Mouse (Mus musculus): ENCODE measurements at regions not wholly inside any gene's neighbourhood (a gene's known extent, or its start where the extent isn't known, plus 50 kb on each side); places are given as distances from the start of the nearest gene placed in this dataset.
A peak's percentile ranks its signal among the peaks of the same experiment; 100 is the strongest.

GRCm38 (mm10) chr1:22222836-22223235, 261.1 kb upstream of the Kcnq5 start:
- DNase-seq (ENCODE audit: low spot score in 2 of 2) = no peak

- no peak for DNase-seq (ENCODE audit: low spot score in 2 of 2)
These were observed 250.1 kb upstream of the Kcnq5 start for GRCm38 (mm10) chr1:22211795-22212194.

DNA sequence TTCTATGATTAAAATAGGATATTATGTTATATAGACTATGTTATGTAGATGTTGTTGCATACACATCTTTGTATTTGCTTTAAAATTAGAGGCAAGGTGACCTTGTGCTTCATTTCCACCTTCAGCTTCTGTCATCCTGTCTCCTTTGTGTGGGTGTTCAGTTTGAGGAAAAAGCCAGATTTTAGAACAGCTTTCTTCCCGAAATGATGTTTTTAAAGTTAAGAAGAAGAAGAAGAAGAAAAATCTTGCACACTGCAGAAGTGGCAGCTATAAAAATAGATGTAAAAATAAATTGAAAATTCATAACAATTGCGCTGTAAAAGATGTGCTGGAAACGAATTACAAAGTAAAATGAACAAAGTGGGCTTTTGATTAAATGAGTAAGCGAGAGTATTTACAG, 249.5 kb upstream of the Kcnq5 start:
- DNase-seq (ENCODE audit: low spot score in 2 of 2) = no peak

DNA sequence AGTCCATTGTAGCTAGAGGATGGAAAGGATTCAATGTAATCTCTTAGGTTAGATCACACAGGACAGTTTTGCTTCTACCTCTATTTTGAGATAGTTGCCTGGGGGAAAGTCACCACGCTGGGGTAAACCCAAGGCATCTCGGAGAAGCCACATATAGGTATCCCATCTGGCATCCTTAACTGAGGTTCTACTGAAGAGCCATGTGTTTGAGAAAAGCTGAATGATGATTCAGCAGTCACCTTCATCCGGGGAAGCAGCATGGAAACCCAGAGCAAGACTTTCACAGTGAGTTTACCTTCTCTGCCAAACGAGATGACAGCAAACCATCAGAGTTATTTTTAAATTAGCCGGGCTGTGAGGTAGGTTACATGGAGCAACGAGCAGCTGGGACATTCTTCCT, 248.9 kb upstream of the Kcnq5 start:
- no peak for DNase-seq (ENCODE audit: low spot score in 2 of 2)

DNA sequence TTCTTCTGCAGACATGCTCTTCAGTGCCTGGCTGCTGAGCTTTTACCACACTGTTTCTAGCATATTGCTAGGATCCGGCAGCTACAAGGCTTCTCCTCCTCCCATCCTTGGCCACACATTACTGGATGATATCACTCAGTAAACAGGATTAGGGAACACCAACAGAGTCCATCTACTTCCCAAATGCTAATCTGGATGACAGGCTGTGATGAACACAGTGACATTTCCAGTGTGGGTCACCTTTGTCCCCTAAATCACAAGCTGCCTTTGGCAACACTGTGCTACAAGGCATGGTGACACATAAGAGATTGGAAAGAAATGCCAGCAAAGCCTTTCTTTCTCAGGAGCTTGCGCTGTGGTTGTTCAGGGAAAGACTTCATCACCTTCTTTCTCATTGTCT, 246.5 kb upstream of the Kcnq5 start:
- peak in 1 of 2 experiments; percentile 1 for DNase-seq (ENCODE audit: low spot score in 2 of 2)

- no peak for DNase-seq (ENCODE audit: low spot score in 2 of 2)
These were observed 245.2 kb upstream of the Kcnq5 start for GRCm38 (mm10) chr1:22206935-22207334.

- DNase-seq (ENCODE audit: low spot score in 2 of 2) = no peak
These were observed 206.0 kb upstream of the Kcnq5 start for GRCm38 (mm10) chr1:22167621-22168181.

DNA sequence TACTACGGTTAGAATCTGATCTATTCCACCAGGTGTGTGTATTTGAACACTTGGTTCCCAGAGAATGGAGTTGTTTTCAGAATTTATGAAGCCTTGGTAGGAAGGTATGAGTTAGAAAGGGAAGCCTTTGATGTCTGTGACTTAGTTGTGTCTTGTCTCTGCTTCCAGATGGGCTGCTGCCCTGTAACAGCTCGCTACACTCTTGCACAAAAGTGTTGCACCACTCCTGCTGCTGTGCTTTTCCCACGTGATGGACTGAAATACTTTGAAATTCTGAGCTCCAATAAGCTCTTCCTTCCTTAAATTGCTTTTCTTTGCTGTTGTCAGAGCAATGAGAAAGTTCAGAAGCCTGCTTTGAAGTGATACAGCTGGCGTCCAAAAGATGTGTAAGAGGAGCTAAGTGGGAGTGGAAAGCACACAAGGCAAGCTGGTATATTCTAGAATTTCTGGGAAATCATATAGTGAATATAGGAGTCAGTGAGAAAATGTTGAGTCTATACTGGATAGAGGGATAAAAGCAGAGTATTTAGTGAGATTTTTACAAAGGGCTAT, 174.9 kb upstream of the Kcnq5 start:
- DNase-seq (ENCODE audit: low spot score in 2 of 2) = no peak

DNA sequence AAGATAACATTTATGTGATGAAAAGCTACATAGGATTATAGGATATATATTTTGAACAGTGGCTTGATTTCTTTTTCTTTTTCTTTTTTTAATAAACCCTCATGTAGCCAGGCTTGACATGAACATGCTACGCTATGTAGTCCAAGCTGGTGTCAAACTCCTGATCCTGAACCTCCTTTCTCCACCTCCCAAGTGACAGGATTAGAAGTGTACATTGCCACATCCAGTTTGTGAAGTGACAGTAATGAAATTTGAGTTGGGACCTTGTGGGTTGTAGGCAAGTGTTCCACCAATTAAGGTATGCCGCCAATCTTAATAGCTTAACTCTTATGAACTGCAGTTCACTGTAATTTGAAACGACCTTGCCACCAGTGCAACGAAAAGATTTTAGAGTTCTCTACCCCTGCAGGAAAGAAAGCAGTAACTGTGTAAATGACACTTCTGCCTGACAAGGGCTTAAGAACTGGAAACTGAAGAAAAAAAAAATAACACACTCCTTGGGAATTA, 156.6 kb upstream of the Kcnq5 start:
- no peak for DNase-seq (ENCODE audit: low spot score in 2 of 2)

DNA sequence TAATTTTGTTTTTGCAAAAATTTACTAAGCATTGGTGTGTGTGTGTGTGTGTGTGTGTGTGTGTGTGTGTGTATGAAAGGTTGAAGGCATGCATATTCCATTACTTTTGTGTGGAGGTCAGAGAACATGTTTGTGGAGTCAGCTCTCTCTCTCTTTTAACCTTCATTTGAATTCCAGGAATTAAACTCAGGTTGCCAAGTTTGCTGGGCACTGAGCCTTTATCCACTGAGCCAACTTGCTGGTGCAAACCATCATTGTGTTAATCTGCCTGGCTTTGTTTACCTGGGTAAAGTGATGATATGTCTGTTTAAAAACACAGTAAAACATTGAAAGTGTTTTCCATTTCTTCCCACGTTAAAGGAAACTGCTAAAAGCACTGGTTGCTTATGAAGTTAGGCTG, 154.7 kb upstream of the Kcnq5 start:
- DNase-seq (ENCODE audit: low spot score in 2 of 2) = no peak

GRCm38 (mm10) chr1:22105496-22105895, 143.8 kb upstream of the Kcnq5 start:
- DNase-seq (ENCODE audit: low spot score in 2 of 2) = no peak

DNA sequence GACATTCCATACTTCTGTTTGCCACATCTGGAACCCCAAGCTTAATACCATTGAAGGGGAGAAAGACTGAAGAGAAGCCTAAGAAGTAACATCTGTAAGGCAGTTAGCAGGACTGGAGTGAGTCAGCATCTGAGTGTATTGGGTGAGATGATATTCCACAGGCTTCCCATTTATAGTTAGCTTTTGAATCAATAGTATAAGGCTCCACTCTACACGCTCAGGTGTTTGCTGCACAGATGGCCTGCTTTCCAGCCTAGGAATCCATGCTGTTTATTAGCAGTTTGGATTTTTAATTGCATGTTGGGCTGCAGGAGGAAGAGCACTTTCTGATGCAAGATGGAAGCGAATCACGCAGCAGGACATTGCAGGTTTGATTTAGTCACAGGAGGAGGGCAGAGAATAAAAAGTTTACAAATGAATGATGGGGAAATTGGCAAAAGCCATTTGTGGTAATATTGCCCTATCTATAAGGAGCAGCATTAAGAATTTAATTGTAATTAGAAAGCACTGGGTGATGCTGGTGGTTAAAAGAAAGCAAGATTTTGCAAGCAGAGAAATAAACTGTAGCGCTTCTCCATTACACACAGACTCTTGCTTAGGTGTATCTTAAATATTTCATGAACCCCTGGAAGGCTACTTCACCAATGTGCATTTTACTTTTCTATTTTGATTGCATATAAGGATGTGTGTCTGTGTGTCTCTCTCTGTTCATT, 109.8 kb upstream of the Kcnq5 start:
- DNase-seq (ENCODE audit: low spot score in 2 of 2) = no peak

GRCm38 (mm10) chr1:22070028-22070427, 108.3 kb upstream of the Kcnq5 start:
- no peak for DNase-seq (ENCODE audit: low spot score in 2 of 2)
